Mouse (Mus musculus): ENCODE measurements around the gene Tmcc3. TPM values are rescaled to one million over a fixed set of nuclear protein-coding genes. Genes with fewer than 3 reads are reported as not detected.

The Tmcc3 gene
- total RNA-seq, 2 experiments from 2014 or later = 18.3 to 18.8 TPM

- DNase-seq = no peak
Observed at GRCm38 (mm10) chr10:94640067-94640466, 328.3 kb downstream of the Tmcc3 start.

Small RNA genes lying within 50 kb of the gene (microRNA-seq; reads per million reads assigned to microRNA genes)
- 1.6 to 2.9 reads per million in 2 experiments for gene Mir7211 (ENCODE audit: borderline replicate concordance in 2 of 2)

Other genes starting within 250 kb of the Tmcc3 start
- gene Nr2c1, start 163.9 kb upstream of the Tmcc3 start, total RNA-seq (2021) = 1 to 10 TPM; 5.4 to 6.1 TPM
- gene Ndufa12, start 113.2 kb upstream of the Tmcc3 start, total RNA-seq (2021) = 100 to 1,000 TPM; 580 to 612 TPM
- not detected for gene Gm4792, start 13.2 kb upstream of the Tmcc3 start, total RNA-seq (2021)

Data from gastrocnemius, postnatal 25 days (tissue).